Mouse (Mus musculus): Measurements from ENCODE around the gene Wtap. TPM values are rescaled to one million over a fixed set of nuclear protein-coding genes. Genes with fewer than 3 reads are reported as not detected.
A peak's percentile ranks its signal among the peaks of the same experiment; 100 is the strongest.

Gene Wtap
- polyA plus RNA-seq, 1 experiment from 2014 or later: 64.4 TPM

- Histone ChIP-seq H3K4me1 (peaks cover 5% of the 10 kb centered on the region; the same call in 1 of the 2 replicates), H3K36me3 (peaks cover 64% of the 10 kb centered on the region), H3K9ac (no peak overlapping the region), H3K27me3 (replicated peaks) (no peaks in the 10 kb centered on the region), H3K4me3 (no peak overlapping the region), H3K27ac (0 out of 2 replicates have a peak overlapping the region, but pooled peaks have one; percentile 28), H3K9me3 (replicated peaks) (no peaks in the 10 kb centered on the region), H3K4me2 (no peak overlapping the region)
- ATAC-seq: no peak
- WGBS (ENCODE audit: insufficient replicate concordance): 81% methylated on average over 8 of the region's 8 CpGs
Observed at GRCm38 (mm10) chr17:12925703-12926180, 68.2 kb downstream of the Wtap start.

- Histone ChIP-seq H3K9ac (no peak overlapping the region), H3K27me3 (replicated peaks) (no peaks in the 10 kb centered on the region), H3K9me3 (replicated peaks) (no peaks in the 10 kb centered on the region), H3K36me3 (peaks cover 71% of the 10 kb centered on the region), H3K4me1 (peaks cover 5% of the 10 kb centered on the region; the same call in 1 of the 2 replicates), H3K27ac (0 out of 2 replicates have a peak overlapping the region, but pooled peaks have one; percentile 4), H3K4me2 (no peak overlapping the region), H3K4me3 (no peak overlapping the region)
- 79% methylated on average over 3 of the region's 3 CpGs for WGBS (ENCODE audit: insufficient replicate concordance)
- peak; percentile 36 for ATAC-seq
Observed at GRCm38 (mm10) chr17:12925001-12925400, 69.0 kb downstream of the Wtap start.

GRCm38 (mm10) chr17:12921073-12921472 lies 72.9 kb downstream of the Wtap start:
- Histone ChIP-seq H3K4me1 (peaks cover 13% of the 10 kb centered on the region), H3K36me3 (peaks cover 84% of the 10 kb centered on the region), H3K9me3 (replicated peaks) (no peaks in the 10 kb centered on the region), H3K9ac (no peak overlapping the region), H3K27ac (no peak overlapping the region), H3K4me2 (no peak overlapping the region), H3K27me3 (replicated peaks) (no peaks in the 10 kb centered on the region), H3K4me3 (no peak overlapping the region)
- WGBS (ENCODE audit: insufficient replicate concordance): 80% methylated on average over 1 of the region's 1 CpGs
- ATAC-seq: no peak

Other genes starting within 250 kb of the Wtap start
- gene Igf2r, start 224.5 kb downstream of the Wtap start, polyA plus RNA-seq (2016; fragmentation: Nextera tagmentation; extraction: Ambion mirVana): 24.7 and 25.3 TPM in 2 replicates
- 0.12 and 0.44 TPM in 2 replicates for gene Mas1, start 126.0 kb downstream of the Wtap start, polyA plus RNA-seq (2016; fragmentation: Nextera tagmentation; extraction: Ambion mirVana)
- gene Mrgprh, start 118.1 kb downstream of the Wtap start, polyA plus RNA-seq (2016; fragmentation: Nextera tagmentation; extraction: Ambion mirVana): not detected in 2 replicates
- 0.72 and 1.5 TPM in 2 replicates for gene Pnldc1, start 83.9 kb downstream of the Wtap start, polyA plus RNA-seq (2016; fragmentation: Nextera tagmentation; extraction: Ambion mirVana)
- gene Tcp1, start 78.5 kb downstream of the Wtap start, polyA plus RNA-seq (2016; fragmentation: Nextera tagmentation; extraction: Ambion mirVana): 404 and 413 TPM in 2 replicates
- gene Mrpl18, start 77.8 kb downstream of the Wtap start, polyA plus RNA-seq (2016; fragmentation: Nextera tagmentation; extraction: Ambion mirVana): 189 and 194 TPM in 2 replicates
- gene Acat3, start 53.6 kb downstream of the Wtap start, polyA plus RNA-seq (2016; fragmentation: Nextera tagmentation; extraction: Ambion mirVana): 1.2 and 1.4 TPM in 2 replicates
- 99.2 and 103 TPM in 2 replicates for gene Acat2, start 33.4 kb downstream of the Wtap start, polyA plus RNA-seq (2016; fragmentation: Nextera tagmentation; extraction: Ambion mirVana)
- 162 TPM in 2 replicates for gene Sod2, start 12.7 kb upstream of the Wtap start, polyA plus RNA-seq (2016; fragmentation: Nextera tagmentation; extraction: Ambion mirVana)
- gene Gpr31b, start 58.1 kb upstream of the Wtap start, polyA plus RNA-seq (2016; fragmentation: Nextera tagmentation; extraction: Ambion mirVana): not detected in 2 replicates
- 0.10 TPM in 1 of 2 replicates, not detected in the other for gene Tcp10b, start 66.9 kb upstream of the Wtap start, polyA plus RNA-seq (2016; fragmentation: Nextera tagmentation; extraction: Ambion mirVana)
- not detected in 2 replicates for gene Unc93a, start 137.6 kb upstream of the Wtap start, polyA plus RNA-seq (2016; fragmentation: Nextera tagmentation; extraction: Ambion mirVana)
- gene Smok2a, start 227.0 kb upstream of the Wtap start, polyA plus RNA-seq (2016; fragmentation: Nextera tagmentation; extraction: Ambion mirVana): not detected in 2 replicates
- not detected in 2 replicates for gene Smok2b, start 236.1 kb upstream of the Wtap start, polyA plus RNA-seq (2016; fragmentation: Nextera tagmentation; extraction: Ambion mirVana)

Data from liver, embryonic 12.5 days (tissue).